Mouse (Mus musculus) forebrain, postnatal 0 days (tissue): ENCODE measurements around the gene Olfr160. TPM values are rescaled to one million over a fixed set of nuclear protein-coding genes. Genes with fewer than 3 reads are reported as not detected.

Experiments
- ATAC-seq: fragments of 200-750 bp; cut with Nextera tagmentation; 2 replicates; pipeline ENCODE4 v1.8.0; 2017; ENCODE audit warnings: mild to moderate bottlenecking, moderate library complexity
- DNase-seq: peaks from one replicate; pipeline ENCODE4 v3.0.0-alpha.2; 2015
- H3K27ac ChIP-seq: fragments of 300-500 bp; sonication (generic); 2 replicates; pipeline ENCODE4 v1.5.1; 2014; ENCODE audit warnings: low read depth, mild to moderate bottlenecking, antibody characterized with exemption, low read length, moderate library complexity, mixed read lengths
- H3K27me3 ChIP-seq: fragments of 300-500 bp; sonication (generic); 2 replicates; pipeline ENCODE4 v1.6.1; 2014; ENCODE audit warnings: mild to moderate bottlenecking, low read length, mixed read lengths; ENCODE audit not compliant: insufficient read depth
- H3K36me3 ChIP-seq: fragments of 300-500 bp; sonication (generic); 2 replicates; pipeline ENCODE4 v1.6.1; 2014; ENCODE audit warnings: mild to moderate bottlenecking, moderate library complexity; ENCODE audit not compliant: insufficient read depth
- H3K4me1 ChIP-seq: fragments of 300-500 bp; sonication (generic); 2 replicates; pipeline ENCODE4 v1.6.1; 2014; ENCODE audit warnings: antibody characterized with exemption; ENCODE audit not compliant: insufficient read depth
- H3K4me2 ChIP-seq: fragments of 300-500 bp; sonication (generic); 2 replicates; pipeline ENCODE4 v1.6.1; 2014; ENCODE audit warnings: low read depth, mild to moderate bottlenecking, moderate library complexity
- H3K4me3 ChIP-seq: fragments of 300-500 bp; sonication (generic); 2 replicates; pipeline ENCODE4 v1.5.1; 2014; ENCODE audit warnings: low read depth, low read length, mixed read lengths
- H3K9ac ChIP-seq: fragments of 300-500 bp; sonication (generic); 2 replicates; pipeline ENCODE4 v1.6.1; 2014; ENCODE audit warnings: mild to moderate bottlenecking
- H3K9me3 ChIP-seq: fragments of 300-500 bp; sonication (generic); 2 replicates; pipeline ENCODE4 v1.6.1; 2016; ENCODE audit warnings: low read length
- CTCF ChIP-seq: sonication (generic); IDR thresholded peaks from 2 replicates; pipeline ENCODE4 v1.5.1; 2016; ENCODE audit warnings: antibody characterized with exemption, control low read depth, low read depth
- WGBS: fragments of 180-500 bp; shearing (Covaris S2); extraction: QIAGEN DNeasy Blood & Tissue Kit; methylation state at CpG from one replicate; pipeline ENCODE4 v1.1.7; 2014; 5-methylcytosine and 5-hydroxymethylcytosine counted together
- polyA plus RNA-seq: library from polyadenylated mRNA; unstranded; fragments of >200 nt; fragmentation: Nextera tagmentation; extraction: Ambion mirVana; gene quantifications from 2 replicates; pipeline ENCODE4 v1.2.1, GENCODE M21; 2015
- total RNA-seq: library from RNA; depleted of rRNA; stranded (reverse); fragments of >200 nt; gene quantifications from 2 replicates; pipeline ENCODE4 v1.2.3, GENCODE M21; 2014; rRNA removed

Olfr160 gene
- total and polyA plus RNA-seq, 2 experiments from 2014 or later = not detected

GRCm38 (mm10) chr9:37669678-37670077 is 46.4 kb downstream of the Olfr160 start:
- ATAC-seq = no peak
- 82% methylated on average over 4 of the region's 4 CpGs for WGBS

GRCm38 (mm10) chr9:37669115-37669514 is 46.9 kb downstream of the Olfr160 start, which contains the start of gene Panx3:
Gene Panx3 (minus strand): TSS chr9:37669235.
- ATAC-seq = no peak
- TF ChIP-seq CTCF = no peak
- 47% methylated on average over 6 of the region's 6 CpGs for WGBS

More at GRCm38 (mm10) chr9:37669678-37670077, 46.4 kb downstream of the Olfr160 start:
- Histone ChIP-seq H3K27ac (no peak overlapping the region), H3K9ac (no peak overlapping the region), H3K27me3 (no peaks in the 10 kb centered on the region), H3K4me2 (no peak overlapping the region), H3K4me1 (no peaks in the 10 kb centered on the region), H3K9me3 (no peaks in the 10 kb centered on the region), H3K4me3 (no peak overlapping the region), H3K36me3 (no peaks in the 10 kb centered on the region)
- TF ChIP-seq CTCF = no peak
- no peak for DNase-seq

GRCm38 (mm10) chr9:37666045-37666444 is 50.0 kb downstream of the Olfr160 start:
- no peaks in the 10 kb centered on the region for H3K27me3 ChIP-seq
- H3K9ac ChIP-seq = no peak overlapping the region
- 85% methylated on average over 7 of the region's 7 CpGs for WGBS
- TF ChIP-seq CTCF = no peak
- no peak overlapping the region for H3K4me3 ChIP-seq
- no peaks in the 10 kb centered on the region for H3K4me1 ChIP-seq
- H3K27ac ChIP-seq = no peak overlapping the region
- ATAC-seq (no peak), DNase-seq (no peak)
- H3K9me3 ChIP-seq = no peaks in the 10 kb centered on the region
- H3K4me2 ChIP-seq = no peak overlapping the region
- H3K36me3 ChIP-seq = no peaks in the 10 kb centered on the region

More at GRCm38 (mm10) chr9:37669115-37669514, 46.9 kb downstream of the Olfr160 start, which contains the start of gene Panx3:
- Histone ChIP-seq H3K27me3 (no peaks in the 10 kb centered on the region), H3K4me1 (no peaks in the 10 kb centered on the region), H3K36me3 (no peaks in the 10 kb centered on the region), H3K4me2 (no peak within 1 kb of the TSS), H3K9ac (no peak within 1 kb of the TSS), H3K9me3 (no peaks in the 10 kb centered on the region), H3K4me3 (no peak within 1 kb of the TSS), H3K27ac (no peak within 1 kb of the TSS)
- DNase-seq = no peak

GRCm38 (mm10) chr9:37664604-37665003 is 51.4 kb downstream of the Olfr160 start:
- 83% methylated on average over 2 of the region's 2 CpGs for WGBS
- TF ChIP-seq CTCF = no peak
- no peaks in the 10 kb centered on the region for H3K36me3 ChIP-seq
- H3K4me3 ChIP-seq = no peak overlapping the region
- ATAC-seq = no peak
- no peaks in the 10 kb centered on the region for H3K9me3 ChIP-seq
- no peak overlapping the region for H3K27ac ChIP-seq
- DNase-seq = no peak
- no peaks in the 10 kb centered on the region for H3K4me1 ChIP-seq
- H3K9ac ChIP-seq = no peak overlapping the region
- no peak overlapping the region for H3K4me2 ChIP-seq
- no peaks in the 10 kb centered on the region for H3K27me3 ChIP-seq

GRCm38 (mm10) chr9:37663210-37663609 is 52.8 kb downstream of the Olfr160 start:
- no peak overlapping the region for H3K4me2 ChIP-seq
- no peaks in the 10 kb centered on the region for H3K27me3 ChIP-seq
- TF ChIP-seq CTCF = no peak
- H3K27ac ChIP-seq = no peak overlapping the region
- no peak for DNase-seq
- 86% methylated on average over 1 of the region's 1 CpGs for WGBS
- no peak overlapping the region for H3K4me3 ChIP-seq
- H3K36me3 ChIP-seq = no peaks in the 10 kb centered on the region
- no peaks in the 10 kb centered on the region for H3K9me3 ChIP-seq
- no peak overlapping the region for H3K9ac ChIP-seq
- H3K4me1 ChIP-seq = no peaks in the 10 kb centered on the region
- no peak for ATAC-seq

- Histone ChIP-seq H3K4me2 (no peak overlapping the region), H3K9ac (no peak overlapping the region), H3K4me1 (peaks cover 12% of the 10 kb centered on the region; the same call in 1 of the 2 replicates), H3K27me3 (no peaks in the 10 kb centered on the region), H3K27ac (no peak overlapping the region), H3K36me3 (no peaks in the 10 kb centered on the region), H3K9me3 (no peaks in the 10 kb centered on the region), H3K4me3 (no peak overlapping the region)
- no peak for TF ChIP-seq CTCF
- 86% methylated on average over 6 of the region's 6 CpGs for WGBS
- no peak for DNase-seq
- no peak for ATAC-seq
These were observed 56.6 kb downstream of the Olfr160 start for GRCm38 (mm10) chr9:37659413-37659812.

Other genes starting within 250 kb of the Olfr160 start
- 43.3 and 122 TPM in 2 replicates for gene Msantd2, start 226.9 kb downstream of the Olfr160 start, total RNA-seq
- 15.3 and 19.5 TPM in 2 replicates for gene Msantd2, start 226.9 kb downstream of the Olfr160 start, polyA plus RNA-seq
- gene Esam, start 188.2 kb downstream of the Olfr160 start, total RNA-seq = 29.0 and 144 TPM in 2 replicates
- gene Esam, start 188.2 kb downstream of the Olfr160 start, polyA plus RNA-seq = 36.3 and 37.3 TPM in 2 replicates
- 2.4 and 2.5 TPM in 2 replicates for gene Vsig2, start 177.0 kb downstream of the Olfr160 start, total RNA-seq
- 1.2 and 1.3 TPM in 2 replicates for gene Vsig2, start 177.0 kb downstream of the Olfr160 start, polyA plus RNA-seq
- 76.2 and 112 TPM in 2 replicates for gene Nrgn, start 163.3 kb downstream of the Olfr160 start, total RNA-seq
- gene Nrgn, start 163.3 kb downstream of the Olfr160 start, polyA plus RNA-seq = 152 and 176 TPM in 2 replicates
- 9.2 and 13.8 TPM in 2 replicates for gene Siae, start 160.6 kb downstream of the Olfr160 start, total RNA-seq
- gene Siae, start 160.6 kb downstream of the Olfr160 start, polyA plus RNA-seq = 8.9 and 13.7 TPM in 2 replicates
- 2.4 and 5.3 TPM in 2 replicates for gene Spa17, start 102.5 kb downstream of the Olfr160 start, total RNA-seq
- 10.2 and 10.8 TPM in 2 replicates for gene Spa17, start 102.5 kb downstream of the Olfr160 start, polyA plus RNA-seq
- 63.5 and 72.6 TPM in 2 replicates for gene Tbrg1, start 58.9 kb downstream of the Olfr160 start, total RNA-seq
- gene Tbrg1, start 58.9 kb downstream of the Olfr160 start, polyA plus RNA-seq = 84.3 and 97.0 TPM in 2 replicates
- 0.08 and 1.8 TPM in 2 replicates for gene Panx3, start 47.0 kb downstream of the Olfr160 start, total RNA-seq
- gene Panx3, start 47.0 kb downstream of the Olfr160 start, polyA plus RNA-seq = not detected in 2 replicates
- not detected in 2 replicates for gene Olfr874, start 28.9 kb upstream of the Olfr160 start, total RNA-seq
- not detected in 2 replicates for gene Olfr874, start 28.9 kb upstream of the Olfr160 start, polyA plus RNA-seq
- gene Olfr875, start 55.6 kb upstream of the Olfr160 start, total RNA-seq = not detected in 2 replicates
- 0.16 TPM in 1 of 2 replicates, not detected in the other for gene Olfr875, start 55.6 kb upstream of the Olfr160 start, polyA plus RNA-seq
- gene Olfr876, start 86.8 kb upstream of the Olfr160 start, total RNA-seq = not detected in 2 replicates
- gene Olfr876, start 86.8 kb upstream of the Olfr160 start, polyA plus RNA-seq = not detected in 2 replicates
- gene Olfr877, start 138.0 kb upstream of the Olfr160 start, total RNA-seq = not detected in 2 replicates
- gene Olfr877, start 138.0 kb upstream of the Olfr160 start, polyA plus RNA-seq = 0.11 TPM in 1 of 2 replicates, not detected in the other
- gene Olfr145, start 180.5 kb upstream of the Olfr160 start, total RNA-seq = not detected in 2 replicates
- gene Olfr145, start 180.5 kb upstream of the Olfr160 start, polyA plus RNA-seq = not detected in 2 replicates
- gene Olfr878, start 201.6 kb upstream of the Olfr160 start, total RNA-seq = not detected in 2 replicates
- not detected in 2 replicates for gene Olfr878, start 201.6 kb upstream of the Olfr160 start, polyA plus RNA-seq